Mouse (Mus musculus) liver, embryonic 16.5 days (tissue): ENCODE measurements around the gene Clip2. TPM values are rescaled to one million over a fixed set of nuclear protein-coding genes. Genes with fewer than 3 reads are reported as not detected.

Experiments
- ATAC-seq: fragments of 200-750 bp; cut with Nextera tagmentation; 2 replicates; pipeline ENCODE4 v1.8.0; 2017; ENCODE audit warnings: low read depth, mild to moderate bottlenecking, moderate number of reproducible peaks, moderate library complexity
- H3K27ac ChIP-seq: fragments of 300-500 bp; sonication (generic); 2 replicates; pipeline ENCODE4 v1.5.1; 2014; ENCODE audit warnings: mild to moderate bottlenecking, low read length
- H3K27me3 ChIP-seq: fragments of 300-500 bp; sonication (generic); 2 replicates; pipeline ENCODE4 v1.6.1; 2014; ENCODE audit warnings: low read depth, low read length, mixed read lengths; ENCODE audit not compliant: control insufficient read depth, insufficient read depth
- H3K36me3 ChIP-seq: fragments of 300-500 bp; sonication (generic); 2 replicates; pipeline ENCODE4 v1.6.1; 2014; ENCODE audit warnings: mild to moderate bottlenecking; ENCODE audit not compliant: control insufficient read depth, insufficient read depth
- H3K4me1 ChIP-seq: fragments of 300-500 bp; sonication (generic); 2 replicates; pipeline ENCODE4 v1.6.1; 2014; ENCODE audit warnings: low read depth, low read length, mixed read lengths; ENCODE audit not compliant: control insufficient read depth
- H3K4me2 ChIP-seq: fragments of 300-500 bp; sonication (generic); 2 replicates; pipeline ENCODE4 v1.6.1; 2014; ENCODE audit warnings: low read depth, low read length, mixed read lengths
- H3K4me3 ChIP-seq: fragments of 300-500 bp; sonication (generic); 2 replicates; pipeline ENCODE4 v1.5.1; 2014; ENCODE audit warnings: low read depth, mild to moderate bottlenecking, low read length
- H3K9ac ChIP-seq: fragments of 300-500 bp; sonication (generic); 2 replicates; pipeline ENCODE4 v1.6.1; 2014; ENCODE audit warnings: low read depth, low read length
- H3K9me3 ChIP-seq: fragments of 300-500 bp; sonication (generic); replicated peaks from 2 replicates; pipeline ENCODE4 v1.6.1; 2016; ENCODE audit warnings: low read length; ENCODE audit not compliant: control insufficient read depth
- WGBS: fragments of 180-500 bp; shearing (Covaris S2); extraction: QIAGEN DNeasy Blood & Tissue Kit; methylation state at CpG from one replicate; pipeline ENCODE4 v1.1.7; 2014; ENCODE audit not compliant: insufficient replicate concordance; 5-methylcytosine and 5-hydroxymethylcytosine counted together
- microRNA-seq: library from miRNA; unstranded; fragments of <30 nt; microRNA quantifications from one replicate; pipeline ENCODE4, GENCODE M21; 2016
- polyA plus RNA-seq: library from polyadenylated mRNA; unstranded; fragments of >200 nt; fragmentation: Nextera tagmentation; extraction: Ambion mirVana; gene quantifications from 2 replicates; pipeline ENCODE4 v1.2.1, GENCODE M21; 2015

Clip2 gene
- polyA plus RNA-seq, 1 experiment from 2014 or later = 0.48 TPM

- H3K4me2 ChIP-seq = no peak overlapping the region
- WGBS = 35% methylated on average over 10 of the region's 10 CpGs
- ATAC-seq = no peak
Measured at GRCm38 (mm10) chr5:134445208-134445831, 106.9 kb downstream of the Clip2 start.

DNA sequence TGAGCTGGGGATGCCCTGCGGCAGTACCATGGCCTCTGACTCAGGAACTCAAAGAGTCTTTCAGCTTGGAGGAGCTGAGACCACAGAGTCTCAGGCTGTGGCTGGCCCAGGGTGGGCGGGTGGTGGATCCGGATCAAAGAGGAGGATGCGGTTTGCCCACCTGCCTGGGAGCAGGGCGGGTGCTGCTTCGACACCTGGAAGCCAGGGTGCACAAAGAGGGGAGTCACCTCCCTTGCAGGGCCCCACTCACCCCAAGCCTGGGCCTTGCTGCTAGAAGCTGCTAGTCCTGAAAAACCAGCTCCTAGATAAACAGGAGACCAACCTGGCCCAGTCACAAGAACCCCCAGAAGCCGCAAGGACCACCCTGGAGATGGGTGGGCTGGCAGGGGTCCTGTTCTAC is 107.8 kb downstream of the Clip2 start:
- Histone ChIP-seq H3K36me3 (0 out of 2 replicates have a peak, but pooled peaks cover 2% of the 10 kb centered on the region), H3K9me3 (peaks cover 2% of the 10 kb centered on the region; the same call in 1 of the 2 replicates), H3K4me2 (no peak overlapping the region), H3K4me1 (peaks cover 4% of the 10 kb centered on the region; the same call in 1 of the 2 replicates), H3K27ac (no peak overlapping the region), H3K27me3 (no peaks in the 10 kb centered on the region), H3K9ac (no peak overlapping the region), H3K4me3 (no peak overlapping the region)
- ATAC-seq = no peak
- 69% methylated on average over 7 of the region's 7 CpGs for WGBS

More at GRCm38 (mm10) chr5:134445208-134445831, 106.9 kb downstream of the Clip2 start:
- Histone ChIP-seq H3K4me3 (no peak overlapping the region), H3K9me3 (peaks cover 2% of the 10 kb centered on the region; the same call in 1 of the 2 replicates), H3K4me1 (peaks cover 4% of the 10 kb centered on the region; the same call in 1 of the 2 replicates), H3K27ac (no peak overlapping the region), H3K27me3 (no peaks in the 10 kb centered on the region), H3K36me3 (0 out of 2 replicates have a peak, but pooled peaks cover 2% of the 10 kb centered on the region), H3K9ac (no peak overlapping the region)

- WGBS = 74% methylated on average over 3 of the region's 3 CpGs
Measured at GRCm38 (mm10) chr5:134442066-134442465, 110.2 kb downstream of the Clip2 start.

DNA sequence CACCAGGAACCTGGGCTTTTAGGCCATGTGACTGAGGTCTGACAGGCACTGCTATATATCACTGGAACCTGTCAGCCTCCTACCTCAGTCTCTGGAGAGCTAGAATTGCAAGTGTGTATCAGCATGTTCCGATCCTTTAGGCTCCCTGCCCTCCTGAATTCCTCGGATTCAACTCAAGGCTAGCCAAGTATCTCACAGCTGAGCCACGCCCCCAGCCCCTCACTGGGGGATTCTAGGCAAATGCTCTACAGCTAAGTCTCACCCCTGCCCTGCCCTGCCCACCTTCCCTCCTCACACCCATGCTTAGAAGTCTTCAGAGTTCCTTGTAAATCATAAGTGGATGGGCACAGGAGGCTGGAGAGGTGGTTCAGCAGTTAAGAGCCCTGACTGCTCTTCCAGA is 111.1 kb downstream of the Clip2 start:
- Histone ChIP-seq H3K9ac (no peak overlapping the region), H3K9me3 (peaks cover 2% of the 10 kb centered on the region; the same call in 1 of the 2 replicates), H3K4me3 (no peak overlapping the region), H3K27ac (no peak overlapping the region), H3K4me1 (peaks cover 4% of the 10 kb centered on the region; the same call in 1 of the 2 replicates), H3K27me3 (no peaks in the 10 kb centered on the region), H3K36me3 (0 out of 2 replicates have a peak, but pooled peaks cover 2% of the 10 kb centered on the region), H3K4me2 (no peak overlapping the region)
- WGBS = 60% methylated on average over 3 of the region's 3 CpGs
- no peak for ATAC-seq

More at GRCm38 (mm10) chr5:134442066-134442465, 110.2 kb downstream of the Clip2 start:
- no peak for ATAC-seq
- Histone ChIP-seq H3K4me2 (no peak overlapping the region), H3K27me3 (no peaks in the 10 kb centered on the region), H3K9me3 (peaks cover 2% of the 10 kb centered on the region; the same call in 1 of the 2 replicates), H3K4me3 (no peak overlapping the region), H3K4me1 (peaks cover 4% of the 10 kb centered on the region; the same call in 1 of the 2 replicates), H3K27ac (no peak overlapping the region), H3K9ac (no peak overlapping the region), H3K36me3 (0 out of 2 replicates have a peak, but pooled peaks cover 2% of the 10 kb centered on the region)

DNA sequence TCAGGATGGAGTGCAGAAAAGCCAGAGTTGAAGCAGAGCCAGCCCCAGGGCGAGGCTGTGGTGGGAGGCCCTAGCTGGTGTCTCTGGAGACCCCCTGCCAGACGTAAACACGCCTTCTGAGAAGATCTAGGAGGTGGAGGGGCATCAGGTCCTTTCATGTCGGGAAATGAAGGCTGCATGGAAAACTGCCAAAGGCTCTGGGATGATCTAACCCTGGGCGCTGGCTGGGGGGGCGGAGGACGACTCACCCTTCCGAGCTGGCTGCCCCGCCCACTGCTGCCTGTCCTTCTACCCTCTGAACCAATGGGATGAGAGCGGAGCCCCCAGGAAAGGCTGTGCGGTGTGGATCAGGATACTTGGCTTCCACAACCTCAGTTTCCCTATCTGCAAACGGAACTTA is 112.1 kb downstream of the Clip2 start:
- H3K27me3 ChIP-seq = no peaks in the 10 kb centered on the region
- H3K4me3 ChIP-seq = no peak overlapping the region
- H3K9ac ChIP-seq = no peak overlapping the region
- H3K4me2 ChIP-seq = no peak overlapping the region
- 0 out of 2 replicates have a peak, but pooled peaks cover 2% of the 10 kb centered on the region for H3K36me3 ChIP-seq
- no peak for ATAC-seq
- H3K9me3 ChIP-seq = peaks cover 2% of the 10 kb centered on the region; the same call in 1 of the 2 replicates
- WGBS = 70% methylated on average over 12 of the region's 12 CpGs
- no peak overlapping the region for H3K27ac ChIP-seq
- H3K4me1 ChIP-seq = no peaks in the 10 kb centered on the region; the same call in 1 of the 2 replicates

DNA sequence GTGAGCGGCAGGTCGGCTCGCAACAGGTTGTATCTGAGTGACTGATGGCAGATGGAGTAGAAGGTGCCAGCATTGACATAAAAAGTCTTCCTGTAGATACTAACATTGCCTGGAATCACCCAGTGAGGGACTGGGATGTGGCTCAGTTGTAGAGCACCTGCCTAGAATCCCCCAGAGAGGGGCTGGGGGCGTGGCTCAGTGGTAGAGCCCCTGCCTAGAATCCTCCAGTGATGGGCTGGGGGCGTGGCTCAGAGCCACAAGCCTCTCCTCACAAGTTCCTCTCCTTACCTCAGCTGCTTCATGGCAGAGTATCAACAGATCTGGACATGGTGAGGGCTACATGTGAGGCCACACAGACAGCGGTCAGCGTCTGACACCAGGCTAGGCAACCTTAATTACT is 112.8 kb downstream of the Clip2 start:
- Histone ChIP-seq H3K4me1 (no peaks in the 10 kb centered on the region), H3K36me3 (0 out of 2 replicates have a peak, but pooled peaks cover 2% of the 10 kb centered on the region), H3K27me3 (no peaks in the 10 kb centered on the region), H3K27ac (no peak overlapping the region), H3K4me2 (no peak overlapping the region), H3K4me3 (no peak overlapping the region), H3K9ac (no peak overlapping the region), H3K9me3 (peaks cover 2% of the 10 kb centered on the region; the same call in 1 of the 2 replicates)
- 78% methylated on average over 7 of the region's 7 CpGs for WGBS
- ATAC-seq = no peak

Small RNA genes within 50 kb of the gene (microRNA-seq; reads per million reads assigned to microRNA genes)
- gene Gm26340 = not detected
- not detected for gene Mir7228

Other genes starting within 250 kb of the Clip2 start
- 31.7 and 34.2 TPM in 2 replicates for gene Gtf2i, start 237.7 kb downstream of the Clip2 start, polyA plus RNA-seq
- gene Gtf2ird1, start 95.7 kb downstream of the Clip2 start, polyA plus RNA-seq = 9.9 and 11.6 TPM in 2 replicates
- not detected in 2 replicates for gene Syna, start 7.7 kb upstream of the Clip2 start, polyA plus RNA-seq
- gene Rfc2, start 28.9 kb upstream of the Clip2 start, polyA plus RNA-seq = 130 and 141 TPM in 2 replicates
- 1.7 and 2.9 TPM in 2 replicates for gene Lat2, start 62.6 kb upstream of the Clip2 start, polyA plus RNA-seq
- gene Eif4h, start 87.1 kb upstream of the Clip2 start, polyA plus RNA-seq = 167 TPM in 2 replicates
- gene Limk1, start 136.2 kb upstream of the Clip2 start, polyA plus RNA-seq = 0.93 and 0.99 TPM in 2 replicates
- 3.5 and 5.7 TPM in 2 replicates for gene Eln, start 194.9 kb upstream of the Clip2 start, polyA plus RNA-seq